Mouse (Mus musculus) brain, embryonic 14.5 days (tissue): Measurements from ENCODE around the gene Folr2.

Source experiments
- CTCF ChIP-seq: fragments of 200-500 bp; IDR thresholded peaks from 2 replicates; pipeline ENCODE4 v1.5.1; 2012; ENCODE audit warnings: inconsistent platforms, mild to moderate bottlenecking, moderate library complexity, borderline replicate concordance; ENCODE audit not compliant: insufficient read depth, insufficient read length; ENCODE audit errors: extremely low read depth
- POLR2A ChIP-seq: fragments of 200-500 bp; IDR thresholded peaks from 2 replicates; pipeline ENCODE4 v1.6.1; 2012; ENCODE audit warnings: mild to moderate bottlenecking, inconsistent platforms, borderline replicate concordance; ENCODE audit not compliant: poor library complexity, insufficient read depth, insufficient read length, severe bottlenecking; ENCODE audit errors: extremely low read depth

GRCm38 (mm10) chr7:101833916-101834584 is 22.9 kb downstream of the Folr2 start:
- TF ChIP-seq POLR2A, result no peak
- TF ChIP-seq CTCF, result no peak
